Mouse (Mus musculus): ENCODE data around the gene Ttll12. TPM values are rescaled to one million over a fixed set of nuclear protein-coding genes. Genes with fewer than 3 reads are reported as not detected.
A peak's percentile ranks its signal among the peaks of the same experiment; 100 is the strongest.

Gene Ttll12
- total RNA-seq, 2 experiments from 2014 or later, result 4.4 to 4.7 TPM

DNA sequence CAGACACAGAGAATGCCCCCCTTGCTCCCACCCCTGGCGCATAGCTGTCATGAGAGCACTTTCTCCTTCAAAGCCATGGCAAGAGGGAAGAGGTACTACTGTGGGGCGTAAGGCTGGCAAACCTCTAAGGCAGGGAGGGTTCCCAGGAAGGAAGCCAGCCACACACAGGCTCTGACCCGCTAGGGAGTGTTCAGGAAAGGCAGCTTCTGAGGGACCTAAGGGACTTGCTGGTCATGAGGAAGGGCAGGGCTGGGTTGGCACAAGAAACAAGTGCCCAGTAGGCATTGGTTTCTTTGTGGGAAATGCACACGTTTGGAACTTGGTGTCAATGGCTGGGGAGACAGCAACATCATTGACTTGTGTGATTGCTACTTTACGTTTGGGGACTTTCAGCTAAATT lies 29.0 kb downstream of the Ttll12 start:
- DNase-seq, result no peak
- intact Hi-C loops (cut with DNase I), result no loop called here

DNA sequence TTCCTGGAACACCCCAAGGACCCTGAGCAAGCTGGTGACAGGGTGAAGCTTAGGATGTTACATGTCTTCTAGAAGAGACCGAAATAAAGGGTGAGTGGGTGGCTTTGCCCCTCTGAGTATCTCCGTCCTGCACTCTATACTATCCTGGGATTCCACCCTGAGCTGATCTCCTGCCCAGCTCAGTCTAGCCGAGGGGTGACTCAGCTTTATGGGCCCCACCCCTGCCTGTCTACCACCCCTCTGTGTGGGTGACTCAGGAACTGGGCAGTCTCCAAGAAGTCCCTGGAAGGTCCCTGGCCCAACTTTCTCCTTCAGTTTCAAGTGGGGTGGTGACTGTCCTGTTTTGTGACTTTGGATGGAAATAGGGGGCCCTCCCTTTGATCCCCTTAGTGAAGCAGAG lies 29.5 kb downstream of the Ttll12 start:
- peak; percentile 34 to 39 for DNase-seq
- intact Hi-C loops (cut with DNase I), result no loop called here

DNA sequence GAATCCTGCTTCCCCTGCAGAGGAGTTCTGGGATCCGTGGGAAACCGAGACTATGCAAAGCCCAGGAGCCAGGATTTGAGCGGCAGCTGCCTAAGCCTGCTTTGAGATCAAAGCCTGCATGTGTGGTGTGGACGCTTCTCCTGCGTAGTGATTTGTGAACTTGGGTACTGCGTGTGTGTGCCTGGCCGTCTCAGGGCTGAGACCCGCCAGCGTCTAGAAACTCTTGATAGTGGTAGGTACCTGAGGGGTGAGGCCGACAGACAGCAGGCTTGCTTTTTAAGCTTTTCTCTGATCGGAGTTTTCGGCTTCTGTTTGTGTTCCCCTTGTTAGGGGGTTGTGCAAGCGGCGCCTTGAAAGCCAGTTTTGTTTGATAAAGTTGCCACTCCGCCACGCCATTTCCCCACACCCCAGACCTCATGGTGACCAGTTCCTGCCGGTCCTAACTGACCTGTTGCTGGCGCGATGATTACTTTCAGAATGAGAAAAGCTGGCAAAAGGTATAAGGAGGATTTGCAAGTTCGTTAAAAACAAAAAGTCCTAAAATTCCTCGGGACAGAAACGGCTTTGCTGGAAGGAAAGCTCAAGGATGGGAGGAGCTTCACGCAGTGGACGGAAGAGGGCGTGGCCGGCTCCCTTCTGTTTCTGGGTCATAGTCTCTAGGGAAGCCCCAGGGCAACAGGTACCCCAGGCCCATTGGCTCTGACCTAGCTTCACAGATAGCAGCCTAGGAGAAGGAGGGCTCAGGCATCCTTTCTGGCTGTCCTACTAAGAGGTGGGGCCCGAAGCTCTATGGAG lies 30.9 kb downstream of the Ttll12 start:
- DNase-seq, result peak; percentile 16 to 34
- intact Hi-C loops (cut with DNase I), result no loop called here

DNA sequence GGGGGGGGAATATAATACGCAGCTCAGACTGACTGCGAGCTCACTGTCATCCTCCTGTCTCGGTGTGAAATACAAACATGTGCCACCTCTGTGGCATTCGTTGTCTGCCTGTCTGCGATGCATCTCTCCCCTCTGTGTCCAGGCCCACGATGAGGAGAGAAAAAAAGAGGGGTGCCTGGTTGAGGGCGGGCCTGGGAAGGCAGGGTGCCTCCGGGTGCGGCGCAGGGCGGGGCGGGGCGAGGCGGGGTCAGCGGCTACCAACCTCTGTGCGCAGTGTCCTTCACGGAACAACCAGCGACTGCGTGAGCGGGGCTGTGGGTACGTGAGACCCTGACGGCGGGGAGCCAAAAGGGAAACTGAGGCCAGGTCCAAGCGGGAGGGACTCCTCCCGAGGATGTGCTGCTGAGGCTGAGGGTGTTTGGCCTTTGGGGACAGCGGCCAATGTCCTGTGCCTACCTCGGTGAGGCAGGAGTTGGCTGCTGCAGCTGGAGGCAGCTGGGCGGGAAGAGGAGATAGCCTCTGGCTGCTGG lies 31.6 kb downstream of the Ttll12 start, which contains the start of the genes Tspo and Mcat:
Gene Tspo, plus strand, starts transcription at position 266 of the 530 bp plus-strand sequence.
Gene Mcat, minus strand, starts transcription at position 461 of the 530 bp plus-strand sequence.
- intact Hi-C loops (cut with DNase I), result no loop called here
- DNase-seq, result peak; percentile 60 to 65

DNA sequence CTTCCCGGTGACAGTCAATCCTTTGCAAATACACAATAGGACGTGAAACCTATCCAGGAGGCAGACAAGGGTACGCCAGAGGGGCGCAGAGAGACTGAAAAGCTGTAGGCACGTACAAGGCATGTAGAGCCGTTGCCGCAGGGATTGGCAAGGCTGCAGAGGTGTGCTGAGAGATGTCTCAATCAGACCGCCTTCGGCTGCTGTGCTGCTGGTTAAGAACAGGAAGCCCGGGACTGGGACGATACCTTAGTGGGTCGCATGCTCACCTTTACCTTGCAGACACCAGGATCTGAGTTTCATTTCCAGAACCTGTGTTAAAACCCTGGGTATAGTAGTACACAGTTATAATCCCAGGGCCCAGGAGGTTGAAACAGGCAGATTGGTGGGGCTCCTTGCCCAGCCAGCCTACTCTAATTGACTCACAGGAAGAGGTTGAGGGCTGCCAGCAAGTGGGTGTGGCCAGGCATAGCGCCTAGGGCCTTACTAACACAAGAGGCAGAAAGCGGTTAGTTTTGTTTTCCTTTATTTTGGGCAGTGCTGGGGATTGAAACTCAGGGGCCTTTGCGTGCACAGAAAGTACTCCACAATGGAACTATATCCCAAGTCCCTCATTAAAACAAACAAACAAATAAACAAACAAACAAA lies 32.2 kb downstream of the Ttll12 start:
- intact Hi-C loops (cut with DNase I), result no loop called here

DNA sequence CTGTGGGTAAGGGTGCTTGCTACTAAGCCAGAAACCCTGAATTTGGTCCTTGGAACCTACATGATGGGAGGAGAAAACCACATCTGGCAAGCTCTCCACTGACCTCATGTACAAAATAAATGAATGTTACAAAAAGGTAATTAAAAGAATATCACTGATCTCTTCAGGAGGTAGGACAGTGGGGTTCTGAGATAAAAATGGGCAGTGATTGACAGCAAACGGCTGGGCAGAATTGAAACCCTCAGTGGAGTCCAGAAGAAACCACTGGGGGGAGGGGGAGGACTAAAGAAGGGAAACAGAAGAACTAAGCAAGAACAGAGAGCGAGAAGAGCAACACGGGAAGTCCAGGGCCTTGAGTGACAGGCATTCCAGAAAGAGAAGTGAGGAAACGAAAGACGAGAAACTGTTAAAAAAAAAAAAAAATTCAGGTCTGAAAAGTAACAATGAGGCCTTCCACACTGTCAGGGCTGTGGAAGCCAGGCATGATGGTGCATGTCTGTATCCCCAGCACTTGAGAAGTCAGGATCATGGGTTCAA lies 33.9 kb downstream of the Ttll12 start:
- intact Hi-C loops (cut with DNase I), result no loop called here
- DNase-seq, result no peak

More for the DNA sequence above, 32.2 kb downstream of the Ttll12 start:
- DNase-seq, result peak; percentile 86

DNA sequence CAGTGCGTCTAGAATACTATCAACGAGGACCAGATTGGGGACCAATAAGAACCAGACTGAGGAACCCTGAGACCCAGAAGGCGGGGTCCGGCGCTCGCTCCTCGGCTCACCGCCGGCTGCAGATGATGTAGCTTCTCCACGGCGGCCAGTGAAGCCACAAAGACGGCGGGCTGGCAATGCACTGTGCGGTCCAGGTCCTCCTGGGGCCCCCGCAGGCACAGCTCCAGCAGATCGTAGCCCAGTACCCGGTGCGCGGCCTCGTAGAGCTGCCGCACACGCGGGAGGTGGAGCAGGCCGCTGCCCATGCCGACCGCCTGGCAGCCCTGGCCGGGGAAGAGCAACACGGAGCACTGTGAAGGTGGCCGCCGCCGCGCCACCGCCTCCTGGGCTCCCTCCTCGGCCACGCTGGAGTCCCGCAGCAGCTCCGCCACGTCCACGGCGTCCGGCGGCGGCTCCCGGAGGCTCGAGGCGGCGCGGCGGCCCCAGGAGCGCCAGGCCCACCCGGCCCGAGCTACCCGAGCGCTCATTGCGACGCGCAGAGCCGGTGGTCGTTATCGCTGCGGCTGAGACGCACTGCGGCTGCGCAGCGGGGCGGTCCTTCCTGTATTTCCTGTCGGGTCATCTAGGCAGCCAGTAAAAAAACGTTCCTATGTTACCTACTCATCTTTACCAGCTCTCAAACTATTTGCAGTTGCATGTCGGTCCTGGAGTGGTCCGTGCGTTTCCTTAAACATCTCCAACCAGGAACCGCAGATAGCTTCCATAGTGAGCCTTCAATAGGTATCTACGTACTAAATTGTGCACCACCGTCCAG lies 39.6 kb downstream of the Ttll12 start:
- intact Hi-C loops (cut with DNase I), result no loop called here
- DNase-seq, result peak; percentile 78 to 79

DNA sequence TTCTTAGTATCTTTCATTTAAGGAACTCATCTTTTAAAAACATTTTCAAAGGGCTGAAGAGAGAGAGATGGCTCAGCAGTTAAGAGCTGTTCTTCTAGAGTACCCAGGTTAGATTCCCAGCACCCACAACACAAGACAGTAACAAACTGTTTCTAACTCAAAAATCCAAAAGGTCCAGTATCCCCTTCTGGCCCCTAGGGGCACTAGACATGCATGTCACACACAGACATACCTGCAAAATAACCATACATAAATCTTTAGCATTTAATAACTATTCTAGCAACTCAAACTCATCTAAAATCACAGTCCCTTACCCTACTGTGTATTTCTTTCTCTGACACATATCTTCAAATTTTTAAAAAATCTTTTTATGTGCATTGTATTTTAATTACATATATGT lies 41.1 kb downstream of the Ttll12 start:
- intact Hi-C loops (cut with DNase I), result no loop called here

DNA sequence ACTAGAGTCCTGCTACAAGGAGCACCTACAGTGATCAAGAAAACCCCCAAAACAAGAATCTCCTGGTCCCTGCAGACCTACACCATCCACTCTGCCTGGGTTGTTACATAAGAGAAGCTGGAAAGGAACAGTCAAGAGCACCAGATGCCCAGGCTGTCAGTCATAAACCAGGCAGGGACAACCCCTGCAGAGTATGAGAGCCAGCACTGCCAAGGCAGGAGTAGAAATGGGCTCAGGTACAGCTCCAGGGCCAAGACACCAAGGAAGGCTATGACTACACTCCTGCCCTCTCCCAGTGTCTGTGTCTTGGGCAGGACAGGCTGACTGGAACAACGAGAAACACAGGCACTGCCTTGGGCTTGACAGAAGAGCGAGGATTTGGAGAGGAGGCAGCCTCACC lies 44.8 kb downstream of the Ttll12 start:
- intact Hi-C loops (cut with DNase I), result no loop called here
- no peak for DNase-seq

More for the DNA sequence above, 41.1 kb downstream of the Ttll12 start:
- DNase-seq, result no peak

DNA sequence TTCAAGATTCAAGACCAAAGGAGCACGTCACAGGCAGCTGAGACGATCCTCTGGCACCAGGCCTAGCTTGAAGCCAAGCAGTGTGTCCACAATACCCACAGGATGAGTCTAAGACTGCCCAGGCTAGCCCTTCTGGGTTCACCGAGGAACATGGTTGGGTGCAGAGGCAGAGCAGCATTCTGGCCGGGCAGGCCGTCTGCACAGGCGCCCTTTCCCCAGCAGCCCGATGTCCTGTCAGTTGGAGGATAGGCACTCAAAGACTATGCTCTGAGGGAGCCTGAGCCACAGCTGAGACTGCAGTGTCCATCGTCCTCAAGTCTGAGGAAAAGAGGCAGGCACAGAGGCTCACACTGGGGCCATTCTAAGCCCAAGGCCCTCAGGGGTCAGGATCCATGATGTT lies 47.8 kb downstream of the Ttll12 start:
- intact Hi-C loops (cut with DNase I), result no loop called here
- no peak for DNase-seq

DNA sequence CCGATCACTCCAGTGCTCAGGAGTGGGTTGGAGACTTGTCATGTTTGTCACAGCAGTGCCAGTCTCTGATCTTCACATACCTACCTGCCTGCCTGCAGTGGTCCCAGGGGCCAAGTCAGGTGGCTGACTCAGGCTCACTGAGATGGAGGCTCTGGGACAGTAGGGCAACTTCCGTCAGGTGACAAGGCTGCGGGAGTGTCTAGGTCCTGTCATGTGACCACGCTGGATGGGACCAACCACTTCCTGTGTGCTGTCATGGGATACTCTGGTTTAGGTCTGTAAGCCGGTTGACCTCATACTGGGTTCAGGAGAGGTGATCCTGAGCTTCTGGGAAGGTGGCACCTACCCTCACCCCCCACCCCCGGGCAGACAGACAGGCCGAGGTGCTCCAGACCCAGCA lies 48.9 kb downstream of the Ttll12 start:
- no peak for DNase-seq
- intact Hi-C loops (cut with DNase I), result no loop called here

DNA sequence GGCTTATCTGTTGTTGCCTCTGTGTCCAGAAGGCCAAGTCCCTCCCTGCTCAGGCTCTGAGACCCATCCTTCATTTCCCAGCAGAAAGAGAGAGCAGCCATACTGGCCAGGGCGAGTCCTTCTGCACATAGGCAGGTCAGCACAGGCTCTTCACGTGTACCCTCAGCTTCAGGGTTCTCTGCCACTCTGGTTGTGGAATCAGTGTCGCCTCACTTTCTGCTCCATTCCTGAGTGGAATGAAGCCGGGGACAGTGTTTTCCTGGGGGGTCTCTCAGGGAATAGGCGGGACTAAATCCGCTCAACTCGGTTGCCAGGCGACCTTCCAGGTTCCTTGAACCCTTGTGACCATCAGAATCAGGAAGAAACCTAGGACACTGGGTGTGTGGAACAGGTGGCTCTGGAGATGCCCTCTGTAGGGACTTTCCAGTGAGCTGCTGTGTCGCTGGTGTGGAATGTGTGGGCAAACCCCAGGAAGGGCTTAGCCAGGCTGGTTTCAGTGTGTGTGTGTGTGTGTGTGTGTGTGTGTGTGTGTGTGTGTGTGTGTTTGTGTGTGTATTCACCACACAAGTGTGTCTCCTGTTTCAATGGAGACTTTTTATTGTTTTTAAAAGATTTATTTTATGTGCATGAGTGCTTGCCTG lies 53.2 kb downstream of the Ttll12 start:
- intact Hi-C loops (cut with DNase I), result no loop called here
- no peak for DNase-seq

DNA sequence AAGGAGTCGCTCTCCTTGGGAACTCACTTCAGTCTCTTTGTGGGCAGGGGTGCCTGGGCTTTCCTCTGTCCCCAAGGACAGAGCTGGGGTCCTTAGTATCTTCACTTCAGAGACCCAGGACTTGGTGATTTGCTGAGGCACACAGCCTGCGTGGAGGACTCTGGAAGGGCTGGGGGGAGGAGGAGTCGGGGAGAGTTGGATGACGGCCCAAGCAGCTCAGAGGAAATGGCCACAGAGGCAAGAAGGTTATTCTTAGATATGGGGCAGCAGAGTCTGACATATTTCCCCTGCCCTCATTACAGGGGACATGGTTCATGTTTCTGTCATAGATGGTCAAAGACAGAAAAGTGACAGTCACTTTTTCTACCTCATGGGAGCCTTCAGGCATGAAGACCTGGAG lies 55.1 kb downstream of the Ttll12 start:
- DNase-seq, result peak; percentile 46 to 47
- intact Hi-C loops (cut with DNase I), result no loop called here

DNA sequence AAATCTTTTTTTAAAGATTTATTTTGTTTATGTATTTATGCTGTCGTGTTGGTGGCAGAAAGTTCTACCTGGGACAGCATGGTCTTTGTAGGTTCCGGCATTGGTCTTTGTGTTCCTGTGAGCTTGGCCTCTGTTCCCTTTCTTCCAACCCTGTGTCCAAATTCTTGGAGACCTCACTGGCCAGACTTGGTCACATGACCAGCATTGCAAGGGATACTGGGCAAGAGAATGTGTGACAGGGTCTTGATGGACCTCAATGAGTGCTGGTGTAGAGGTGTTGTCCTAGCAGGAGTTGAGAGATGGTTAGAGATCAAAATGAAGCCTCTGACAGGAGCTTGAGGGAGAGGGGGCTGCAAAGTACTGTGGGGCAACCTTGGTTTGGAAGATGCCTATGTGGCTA lies 56.1 kb downstream of the Ttll12 start:
- intact Hi-C loops (cut with DNase I), result no loop called here
- no peak for DNase-seq

DNA sequence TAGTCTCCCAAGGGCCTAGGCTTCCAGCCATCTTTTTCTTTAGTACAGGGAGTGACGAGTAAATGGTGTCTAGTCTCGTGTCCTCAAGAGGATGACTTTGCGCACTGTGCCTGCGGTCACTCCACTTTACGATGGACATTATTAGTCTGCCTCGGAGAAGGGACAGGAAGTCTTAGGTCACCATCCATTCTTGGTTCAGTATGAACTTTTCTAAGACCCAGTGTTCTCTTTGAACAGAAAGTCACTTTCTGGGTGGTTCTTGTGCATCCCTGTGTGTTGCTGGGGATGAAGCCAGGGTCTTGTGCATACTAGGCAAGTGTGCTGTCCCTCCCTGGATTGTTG lies 59.1 kb downstream of the Ttll12 start:
- no peak for DNase-seq
- intact Hi-C loops (cut with DNase I), result no loop called here

DNA sequence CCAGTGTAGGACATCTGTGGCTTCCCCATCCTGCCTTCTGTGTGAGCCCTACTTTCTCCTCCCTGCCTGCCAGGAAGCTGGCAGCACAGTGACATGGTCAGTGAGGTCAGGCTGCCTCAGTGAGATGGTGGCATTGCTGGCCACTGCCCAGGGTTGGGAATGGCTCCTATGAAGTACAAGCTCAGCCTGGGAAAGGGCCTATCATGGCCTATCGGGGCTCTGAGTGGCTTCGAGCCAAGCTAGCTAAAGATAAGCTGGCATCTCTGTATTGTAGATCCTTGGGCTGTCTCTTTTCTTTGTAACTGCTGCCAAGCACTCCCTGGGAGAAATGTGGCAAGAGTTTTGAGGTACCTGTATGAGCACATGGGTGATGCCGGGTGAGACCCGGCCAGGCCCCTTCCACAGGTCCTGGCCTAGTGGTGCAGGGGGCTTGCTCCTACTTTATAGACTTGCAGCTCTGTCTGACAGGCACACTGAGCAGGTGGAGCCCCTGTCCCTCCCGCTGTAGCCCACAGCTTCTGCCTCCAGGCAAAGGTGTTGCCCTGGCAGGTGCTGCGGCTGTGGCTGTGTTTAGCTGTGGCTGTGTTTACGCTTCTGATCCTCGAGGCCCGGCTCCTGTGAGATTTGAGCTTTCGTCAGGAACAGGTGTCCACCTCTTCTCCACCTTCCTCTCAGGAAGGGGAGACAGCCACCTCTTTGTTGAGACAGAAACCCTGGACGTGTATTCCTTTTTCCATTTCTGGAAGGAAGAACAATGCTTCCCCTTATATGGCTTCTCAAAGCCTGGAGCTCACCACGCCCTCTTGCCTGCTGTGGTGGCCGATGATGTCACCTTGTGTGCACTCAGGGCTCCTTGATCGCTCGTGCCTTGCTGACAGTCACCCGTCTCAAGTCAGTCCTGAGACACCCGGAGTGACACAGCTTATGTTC lies 59.7 kb downstream of the Ttll12 start:
- intact Hi-C loops (cut with DNase I), result no loop called here
- DNase-seq, result no peak

DNA sequence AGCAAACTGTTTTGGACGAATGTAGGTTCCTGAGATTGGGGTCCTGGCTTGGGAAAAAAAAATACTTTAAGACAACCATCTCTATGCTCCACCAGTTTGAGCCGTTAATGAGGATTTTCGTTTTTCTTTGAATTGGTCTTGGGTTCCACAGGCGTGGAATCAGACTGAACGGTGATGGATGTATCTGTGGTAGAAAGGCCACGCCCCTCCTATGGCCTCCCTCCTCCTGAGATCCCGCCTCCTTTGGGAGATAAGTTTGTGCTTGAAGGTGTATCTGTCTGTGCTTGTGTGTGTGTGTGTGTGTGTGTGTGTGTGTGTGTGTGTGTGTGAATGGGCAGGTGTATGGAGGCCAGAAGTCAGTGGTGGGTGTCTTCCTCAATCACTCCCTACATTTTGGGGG lies 62.4 kb downstream of the Ttll12 start:
- intact Hi-C loops (cut with DNase I), result no loop called here
- DNase-seq, result no peak

DNA sequence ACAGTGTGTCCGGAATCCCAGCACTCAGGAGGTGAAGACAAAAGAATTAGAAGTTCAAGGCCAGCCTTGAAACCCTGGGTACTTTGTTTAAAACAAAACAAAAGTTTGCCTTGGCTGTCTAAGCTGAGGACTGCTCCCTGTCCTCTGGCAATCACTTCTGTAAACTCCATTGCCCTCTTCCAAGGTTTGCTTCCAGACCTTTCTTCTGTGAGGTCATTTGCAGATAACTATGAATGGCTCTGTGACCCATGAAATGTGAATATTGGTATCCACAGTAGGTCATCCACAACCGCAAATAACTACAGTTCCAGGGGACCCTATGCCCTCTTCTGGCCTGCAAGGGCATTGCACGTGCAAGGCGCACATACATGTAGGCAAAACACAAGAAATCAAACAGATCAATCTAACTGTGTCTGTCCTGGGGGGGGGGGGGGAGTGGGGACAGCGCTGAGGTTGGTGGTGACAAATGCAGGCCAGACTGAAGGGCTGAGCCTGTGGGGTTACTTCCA lies 62.9 kb downstream of the Ttll12 start:
- no peak for DNase-seq
- intact Hi-C loops (cut with DNase I), result no loop called here

DNA sequence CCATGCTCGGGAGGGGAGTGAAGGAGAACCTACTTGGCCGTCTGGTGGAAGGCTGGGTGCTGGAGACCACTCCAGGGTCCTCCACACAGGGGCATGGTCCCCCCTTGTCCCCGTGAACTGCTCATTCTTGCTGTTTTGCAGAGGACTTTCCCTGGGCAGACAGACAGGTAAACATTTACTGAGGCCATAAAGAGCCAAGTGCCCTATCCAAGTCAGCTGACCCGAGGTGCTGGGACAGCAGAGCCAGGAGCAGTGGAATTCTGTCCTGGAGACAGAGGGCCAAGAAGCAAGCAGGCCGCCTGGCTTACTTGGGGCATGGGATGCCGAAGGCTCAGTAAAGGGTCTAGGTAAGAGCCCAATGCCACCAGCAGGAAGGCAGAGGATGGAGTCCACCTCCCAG lies 64.3 kb downstream of the Ttll12 start:
- intact Hi-C loops (cut with DNase I), result no loop called here
- no peak for DNase-seq

Measured in gastrocnemius, postnatal 36 days (tissue).